Mouse (Mus musculus) layer of hippocampus, postnatal 25 days (tissue): ENCODE measurements around the gene Slc7a5. TPM values are rescaled to one million over a fixed set of nuclear protein-coding genes. Genes with fewer than 3 reads are reported as not detected.

Experiments
- DNase-seq, 2 experiments: peaks; one replicate each; pipeline ENCODE4 v3.0.0; 2022; ENCODE audit warnings: mixed read lengths in 2 of 2, low spot score in 1 of 2; ENCODE audit errors: extremely low spot score in 1 of 2
- total RNA-seq, 2 experiments: library from RNA; stranded (reverse); gene quantifications; 2 replicates each; pipeline ENCODE4 v1.2.3; 2021

Slc7a5 gene
- total RNA-seq, 2 experiments from 2014 or later, result 66.6 to 75.5 TPM

- peak; percentile 74 to 93 for DNase-seq
Observed at GRCm38 (mm10) chr8:121909663-121910062, 2.2 kb upstream of the Slc7a5 start.

GRCm38 (mm10) chr8:121909148-121909541 is 1.7 kb upstream of the Slc7a5 start:
- no peak for DNase-seq

- no peak for DNase-seq
Observed at GRCm38 (mm10) chr8:121908378-121909147, 1.1 kb upstream of the Slc7a5 start.

- no peak for DNase-seq
Observed at GRCm38 (mm10) chr8:121906542-121907512, 667 bp downstream of the Slc7a5 start.

- no peak for DNase-seq
Observed at GRCm38 (mm10) chr8:121905864-121906263, 1.6 kb downstream of the Slc7a5 start.

GRCm38 (mm10) chr8:121905420-121905819 is 2.1 kb downstream of the Slc7a5 start:
- DNase-seq, result no peak

GRCm38 (mm10) chr8:121904999-121905398 is 2.5 kb downstream of the Slc7a5 start:
- no peak for DNase-seq

- DNase-seq, result no peak
Observed at GRCm38 (mm10) chr8:121903977-121904376, 3.5 kb downstream of the Slc7a5 start.

- no peak for DNase-seq
Observed at GRCm38 (mm10) chr8:121901498-121902236, 5.8 kb downstream of the Slc7a5 start.

- DNase-seq, result no peak
Observed at GRCm38 (mm10) chr8:121899180-121900044, 8.1 kb downstream of the Slc7a5 start.

GRCm38 (mm10) chr8:121898401-121898931 is 9.0 kb downstream of the Slc7a5 start:
- DNase-seq, result peak; percentile 40 to 52

- DNase-seq, result no peak
Observed at GRCm38 (mm10) chr8:121897871-121898381, 9.6 kb downstream of the Slc7a5 start.

GRCm38 (mm10) chr8:121897205-121897604 is 10.3 kb downstream of the Slc7a5 start:
- no peak for DNase-seq

- DNase-seq, result no peak
Observed at GRCm38 (mm10) chr8:121896476-121897145, 10.9 kb downstream of the Slc7a5 start.

- DNase-seq, result no peak
Observed at GRCm38 (mm10) chr8:121895910-121896309, 11.6 kb downstream of the Slc7a5 start.

- DNase-seq, result no peak
Observed at GRCm38 (mm10) chr8:121892875-121893274, 14.6 kb downstream of the Slc7a5 start.

GRCm38 (mm10) chr8:121889810-121890785 is 17.4 kb downstream of the Slc7a5 start:
- no peak for DNase-seq
